Mouse (Mus musculus): ENCODE data around the gene Ccdc12. TPM values are rescaled to one million over a fixed set of nuclear protein-coding genes. Genes with fewer than 3 reads are reported as not detected.
A peak's percentile ranks its signal among the peaks of the same experiment; 100 is the strongest.

The Ccdc12 gene
- total and polyA plus RNA-seq, 3 experiments = 85.2 to 104 (median 97.8) TPM

- TF ChIP-seq MAX (IDR thresholded peaks at IDR 0.05; ENCODE audit: low read length) (no peak), SIN3A (IDR thresholded peaks at IDR 0.05; ENCODE audit: low read length) (no peak), JUN (IDR thresholded peaks at IDR 0.05; ENCODE audit: insufficient read depth, low read depth, low read length) (no peak), KAT2A (IDR thresholded peaks at IDR 0.05; ENCODE audit: insufficient replicate concordance, low read length) (no peak)
- H3K27ac ChIP-seq (ENCODE audit: insufficient read depth, low read depth) = no peak overlapping the region
- in situ Hi-C loops (cut with MboI; ENCODE audit: low pct_ligation_motif_present, low pct_unique_long_range_greater_than_20kb, low sequenced_read_pairs) = loop anchor here (5.0 kb wide), 1 partner anchor 211 kb away; no protein-coding TSS in a partner anchor
- DNase-seq (ENCODE audit: extremely low read depth) = no peak
- H3K4me1 ChIP-seq (ENCODE audit: control insufficient read depth in 1 of 2, insufficient read depth in 2 of 2) = peaks cover 4 to 23% of the 10 kb centered on the region in 2 experiments; a peak in 2 of 4 replicates
- no peaks in the 10 kb centered on the region for H3K9me3 ChIP-seq (replicated peaks; ENCODE audit: low read length)
- dilution Hi-C loops (cut with MboI; ENCODE audit: extremely low pct_ligation_motif_present, extremely low pct_unique_long_range_greater_than_20kb, low sequenced_read_pairs) = no loop called here
- no peaks in the 10 kb centered on the region for H3K27me3 ChIP-seq (replicated peaks)
- H3K4me2 ChIP-seq (ENCODE audit: insufficient read depth, low read depth, poor library complexity, severe bottlenecking) = no peak overlapping the region; the same call in 1 of the 2 replicates
- no peak overlapping the region; the same call in 1 of the 2 replicates for H3K9ac ChIP-seq (ENCODE audit: insufficient read depth, low read depth)
- H3K79me2 ChIP-seq (replicated peaks; ENCODE audit: control insufficient read depth, extremely low read depth, insufficient read depth, poor library complexity, severe bottlenecking) = no peaks in the 10 kb centered on the region
- H3K36me3 ChIP-seq (replicated peaks in 1 of 2; ENCODE audit: control insufficient read depth in 1 of 2, insufficient read depth in 1 of 2, low read length in 1 of 2) = peaks cover 63 to 83% of the 10 kb centered on the region in 2 experiments
- H3K4me3 ChIP-seq (replicated peaks in 1 of 3; ENCODE audit: low read depth in 2 of 3, low read length in 2 of 3, poor library complexity in 1 of 3) = peak overlapping the region in 2 of 3 experiments; percentile 38 to 56
Measured at GRCm38 (mm10) chr9:110623416-110624195, 32.7 kb upstream of the Ccdc12 start.

- H3K4me1 ChIP-seq (ENCODE audit: control insufficient read depth in 1 of 2, insufficient read depth in 2 of 2) = peaks cover 4 to 23% of the 10 kb centered on the region in 2 experiments; a peak in 2 of 4 replicates
- H3K27ac ChIP-seq (ENCODE audit: insufficient read depth, low read depth) = peak within 1 kb of the TSS; percentile 43; the same call in 1 of the 2 replicates
- dilution Hi-C loops (cut with MboI; ENCODE audit: extremely low pct_ligation_motif_present, extremely low pct_unique_long_range_greater_than_20kb, low sequenced_read_pairs) = no loop called here
- in situ Hi-C loops (cut with MboI; ENCODE audit: low pct_ligation_motif_present, low pct_unique_long_range_greater_than_20kb, low sequenced_read_pairs) = loop anchor here (5.0 kb wide), 1 partner anchor 212 kb away; no protein-coding TSS in a partner anchor
- no peaks in the 10 kb centered on the region for H3K9me3 ChIP-seq (replicated peaks; ENCODE audit: low read length)
- TF ChIP-seq TBP (conservative IDR thresholded peaks at IDR 0.05; ENCODE audit: low read depth, low read length) (no peak), MEF2A (IDR thresholded peaks at IDR 0.05; ENCODE audit: borderline replicate concordance, low read depth, low read length) (peak; percentile 21; the same call in 1 of the 2 replicates), TCF12 (IDR thresholded peaks at IDR 0.05; ENCODE audit: low read depth, low read length) (no peak), NELFE (IDR thresholded peaks at IDR 0.05; ENCODE audit: low read depth, low read length) (peak; percentile 65; the same call in 1 of the 2 replicates), JUND (conservative IDR thresholded peaks at IDR 0.05; ENCODE audit: low read depth, low read length) (no peak), ELF1 (IDR thresholded peaks at IDR 0.05; ENCODE audit: low read depth, low read length) (peak; percentile 78), MXI1 (IDR thresholded peaks at IDR 0.05; ENCODE audit: low read depth, low read length) (peak; percentile 87), KAT2A (IDR thresholded peaks at IDR 0.05; ENCODE audit: insufficient replicate concordance, low read length) (0 out of 2 replicates have a peak, but pooled peaks have one; percentile 17), UBTF (IDR thresholded peaks at IDR 0.05; ENCODE audit: low read depth, low read length) (peak; percentile 3; the same call in 1 of the 2 replicates), HCFC1 (IDR thresholded peaks at IDR 0.05; ENCODE audit: low read depth, low read length) (peak; percentile 30; the same call in 1 of the 2 replicates), ZC3H11A (IDR thresholded peaks at IDR 0.05; ENCODE audit: low read depth, low read length) (no peak), ZMIZ1 (IDR thresholded peaks at IDR 0.05; ENCODE audit: low read depth, low read length) (peak; percentile 47; the same call in 1 of the 2 replicates), MAZ (IDR thresholded peaks at IDR 0.05; ENCODE audit: low read depth, low read length) (no peak), MAX (IDR thresholded peaks at IDR 0.05; ENCODE audit: low read length) (peak; percentile 67), BHLHE40 (IDR thresholded peaks at IDR 0.05; ENCODE audit: low read depth, low read length) (no peak), POLR2AphosphoS2 (IDR thresholded peaks at IDR 0.05; ENCODE audit: low read depth, low read length) (peak; percentile 28; the same call in 1 of the 2 replicates), NRF1 (IDR thresholded peaks at IDR 0.05; ENCODE audit: low read depth, low read length) (peak; percentile 30; the same call in 1 of the 2 replicates), JUN (IDR thresholded peaks at IDR 0.05; ENCODE audit: insufficient read depth, low read depth, low read length) (no peak), SIN3A (IDR thresholded peaks at IDR 0.05; ENCODE audit: low read length) (peak; percentile 57), MYC (IDR thresholded peaks at IDR 0.05; ENCODE audit: low read depth, low read length) (peak; percentile 49; the same call in 1 of the 2 replicates), EP300 (IDR thresholded peaks at IDR 0.05; ENCODE audit: low read length) (0 out of 2 replicates have a peak, but pooled peaks have one; percentile 16), POLR2A (IDR thresholded peaks at IDR 0.05; ENCODE audit: low read depth, low read length) (peak; percentile 70)
- no peaks in the 10 kb centered on the region for H3K79me2 ChIP-seq (replicated peaks; ENCODE audit: control insufficient read depth, extremely low read depth, insufficient read depth, poor library complexity, severe bottlenecking)
- H3K36me3 ChIP-seq (replicated peaks in 1 of 2; ENCODE audit: control insufficient read depth in 1 of 2, insufficient read depth in 1 of 2, low read length in 1 of 2) = peaks cover 65 to 83% of the 10 kb centered on the region in 2 experiments
- H3K4me3 ChIP-seq (replicated peaks in 1 of 3; ENCODE audit: low read depth in 2 of 3, low read length in 2 of 3, poor library complexity in 1 of 3) = peak within 1 kb of the TSS; percentile 54 to 57 (median 56)
- H3K9ac ChIP-seq (ENCODE audit: insufficient read depth, low read depth) = peak within 1 kb of the TSS; percentile 46
- no peaks in the 10 kb centered on the region for H3K27me3 ChIP-seq (replicated peaks)
- DNase-seq (ENCODE audit: extremely low read depth) = peak; percentile 93
- peak within 1 kb of the TSS; percentile 24; the same call in 1 of the 2 replicates for H3K4me2 ChIP-seq (ENCODE audit: insufficient read depth, low read depth, poor library complexity, severe bottlenecking)
Measured at GRCm38 (mm10) chr9:110624361-110625166, 31.7 kb upstream of the Ccdc12 start, which contains the start of gene Nradd. Gene Nradd, minus strand, starts transcription at chr9:110624452.

Measured in CH12.LX (cell line).